Mouse (Mus musculus) intestine, embryonic 14.5 days (tissue): ENCODE results near the gene Yrdc. TPM values are rescaled to one million over a fixed set of nuclear protein-coding genes. Genes with fewer than 3 reads are reported as not detected.

ENCODE experiments used
- ATAC-seq: fragments of 200-750 bp; cut with Nextera tagmentation; replicated peaks from 2 replicates; pipeline ENCODE4 v1.8.0; 2017; ENCODE audit warnings: low read depth, moderate number of reproducible peaks, moderate TSS enrichment, moderate library complexity; ENCODE audit not compliant: low FRiP score, low TSS enrichment
- DNase-seq: peaks from one replicate; pipeline ENCODE4 v3.0.0-alpha.2; 2018; ENCODE audit warnings: low spot score
- H3K27ac ChIP-seq: fragments of 300-500 bp; sonication (generic); 2 replicates; pipeline ENCODE4 v1.5.1; 2014; ENCODE audit warnings: low read depth, mild to moderate bottlenecking, control low read depth
- H3K27me3 ChIP-seq: fragments of 300-500 bp; sonication (generic); replicated peaks from 2 replicates; pipeline ENCODE4 v1.6.1; 2014; ENCODE audit warnings: low read length, control low read depth; ENCODE audit not compliant: control insufficient read depth, insufficient read depth
- H3K36me3 ChIP-seq: fragments of 300-500 bp; sonication (generic); 2 replicates; pipeline ENCODE4 v1.6.1; 2014; ENCODE audit warnings: low read length, control low read depth; ENCODE audit not compliant: control insufficient read depth, insufficient read depth
- H3K4me1 ChIP-seq: fragments of 300-500 bp; sonication (generic); replicated peaks from 2 replicates; pipeline ENCODE4 v1.6.1; 2014; ENCODE audit warnings: low read length, control low read depth, mixed read lengths; ENCODE audit not compliant: control insufficient read depth, insufficient read depth
- H3K4me2 ChIP-seq: fragments of 300-500 bp; sonication (generic); 2 replicates; pipeline ENCODE4 v1.6.1; 2014; ENCODE audit warnings: low read length
- H3K4me3 ChIP-seq: fragments of 300-500 bp; sonication (generic); 2 replicates; pipeline ENCODE4 v1.5.1; 2014; ENCODE audit warnings: low read depth, low read length, control low read depth, mixed read lengths
- H3K9ac ChIP-seq: fragments of 300-500 bp; sonication (generic); 2 replicates; pipeline ENCODE4 v1.6.1; 2014; ENCODE audit warnings: mild to moderate bottlenecking, low read length
- H3K9me3 ChIP-seq: fragments of 300-500 bp; sonication (generic); 2 replicates; pipeline ENCODE4 v1.6.1; 2016; ENCODE audit warnings: low read length, control low read depth; ENCODE audit not compliant: control insufficient read depth
- WGBS: fragments of 180-500 bp; shearing (Covaris S2); extraction: QIAGEN DNeasy Blood & Tissue Kit; methylation state at CpG from one replicate; pipeline ENCODE4 v1.1.7; 2014; 5-methylcytosine and 5-hydroxymethylcytosine counted together
- polyA plus RNA-seq: library from polyadenylated mRNA; unstranded; fragments of >200 nt; fragmentation: Nextera tagmentation; extraction: Ambion mirVana; gene quantifications from 2 replicates; pipeline ENCODE4 v1.2.1, GENCODE M21; 2014

Yrdc gene
- polyA plus RNA-seq, 1 experiment from 2014 or later = 41.7 TPM

GRCm38 (mm10) chr4:124840998-124841397, 9.5 kb upstream of the Yrdc start:
- Histone ChIP-seq H3K4me1 (no peaks in the 10 kb centered on the region), H3K27me3 (no peaks in the 10 kb centered on the region), H3K27ac (no peak overlapping the region), H3K4me3 (no peak overlapping the region), H3K9ac (no peak overlapping the region), H3K9me3 (no peaks in the 10 kb centered on the region), H3K4me2 (no peak overlapping the region), H3K36me3 (peaks cover 60% of the 10 kb centered on the region)
- 94% methylated on average over 1 of the region's 1 CpGs for WGBS
- no peak for DNase-seq
- ATAC-seq = no peak

GRCm38 (mm10) chr4:124843493-124843892, 7.0 kb upstream of the Yrdc start:
- no peak overlapping the region for H3K4me2 ChIP-seq
- no peak overlapping the region for H3K4me3 ChIP-seq
- no peaks in the 10 kb centered on the region for H3K27me3 ChIP-seq
- ATAC-seq (0 out of 2 replicates have a peak, but pooled peaks have one; percentile 21), DNase-seq (no peak)
- H3K27ac ChIP-seq = no peak overlapping the region
- H3K9ac ChIP-seq = no peak overlapping the region
- 49% methylated on average over 11 of the region's 11 CpGs for WGBS
- no peaks in the 10 kb centered on the region for H3K4me1 ChIP-seq
- no peaks in the 10 kb centered on the region for H3K9me3 ChIP-seq
- peaks cover 48% of the 10 kb centered on the region for H3K36me3 ChIP-seq

GRCm38 (mm10) chr4:124847573-124847972, 2.9 kb upstream of the Yrdc start:
- Histone ChIP-seq H3K36me3 (peaks cover 22% of the 10 kb centered on the region), H3K27ac (no peak overlapping the region), H3K4me3 (no peak overlapping the region), H3K9me3 (no peaks in the 10 kb centered on the region), H3K4me1 (peaks cover 16% of the 10 kb centered on the region), H3K27me3 (no peaks in the 10 kb centered on the region), H3K4me2 (no peak overlapping the region), H3K9ac (no peak overlapping the region)
- WGBS = 14% methylated on average over 8 of the region's 8 CpGs
- DNase-seq = peak; percentile 91
- ATAC-seq = no peak

GRCm38 (mm10) chr4:124849631-124850260, 733 bp upstream of the Yrdc start:
- Histone ChIP-seq H3K9me3 (no peaks in the 10 kb centered on the region), H3K27me3 (no peaks in the 10 kb centered on the region), H3K27ac (peak overlapping the region; percentile 91), H3K4me2 (peak overlapping the region; percentile 69), H3K9ac (peak overlapping the region; percentile 88), H3K4me1 (peaks cover 16% of the 10 kb centered on the region), H3K4me3 (peak overlapping the region; percentile 90), H3K36me3 (peaks cover 19% of the 10 kb centered on the region)
- DNase-seq = no peak
- 3% methylated on average over 20 of the region's 24 CpGs for whole genome bisulfite sequencing
- peak; percentile 7 for ATAC-seq

- Histone ChIP-seq H3K4me1 (peaks cover 16% of the 10 kb centered on the region), H3K27me3 (no peaks in the 10 kb centered on the region), H3K27ac (peak within 1 kb of the TSS; percentile 91), H3K9ac (peak within 1 kb of the TSS; percentile 88), H3K4me2 (peak within 1 kb of the TSS; percentile 89), H3K36me3 (peaks cover 21% of the 10 kb centered on the region), H3K9me3 (no peaks in the 10 kb centered on the region), H3K4me3 (peak within 1 kb of the TSS; percentile 90)
- WGBS = under 1% methylated on average over 74 of the region's 75 CpGs
- ATAC-seq = peak; percentile 79
- DNase-seq = peak; percentile 74
Observed at GRCm38 (mm10) chr4:124850933-124851658, 617 bp downstream of the Yrdc start, which contains the start of gene 1110065P20Rik. 1110065P20Rik (minus strand) TSS chr4:124851196.

- H3K27ac ChIP-seq = no peak overlapping the region
- 95% methylated on average over 8 of the region's 8 CpGs for WGBS
- peaks cover 8% of the 10 kb centered on the region for H3K4me1 ChIP-seq
- DNase-seq = no peak
- no peak overlapping the region for H3K9ac ChIP-seq
- no peak overlapping the region for H3K4me2 ChIP-seq
- peaks cover 29% of the 10 kb centered on the region for H3K36me3 ChIP-seq
- ATAC-seq = no peak
- peaks cover 8% of the 10 kb centered on the region for H3K27me3 ChIP-seq
- H3K9me3 ChIP-seq = no peaks in the 10 kb centered on the region
- H3K4me3 ChIP-seq = no peak overlapping the region
Observed at GRCm38 (mm10) chr4:124856294-124856693, 5.8 kb downstream of the Yrdc start.

- H3K4me1 ChIP-seq = no peaks in the 10 kb centered on the region
- H3K36me3 ChIP-seq = peaks cover 29% of the 10 kb centered on the region
- H3K9ac ChIP-seq = no peak overlapping the region
- WGBS = 70% methylated on average over 5 of the region's 5 CpGs
- peaks cover 28% of the 10 kb centered on the region for H3K27me3 ChIP-seq
- H3K27ac ChIP-seq = no peak overlapping the region
- no peak overlapping the region for H3K4me3 ChIP-seq
- no peak overlapping the region for H3K4me2 ChIP-seq
- no peaks in the 10 kb centered on the region for H3K9me3 ChIP-seq
- no peak for DNase-seq
- no peak for ATAC-seq
Observed at GRCm38 (mm10) chr4:124858370-124858769, 7.9 kb downstream of the Yrdc start.

GRCm38 (mm10) chr4:124860446-124860845, 10.0 kb downstream of the Yrdc start:
- Histone ChIP-seq H3K27me3 (peaks cover 33% of the 10 kb centered on the region), H3K4me3 (no peak overlapping the region), H3K9ac (no peak overlapping the region), H3K4me1 (no peaks in the 10 kb centered on the region), H3K9me3 (no peaks in the 10 kb centered on the region), H3K36me3 (peaks cover 14% of the 10 kb centered on the region), H3K27ac (no peak overlapping the region), H3K4me2 (no peak overlapping the region)
- 0 out of 2 replicates have a peak, but pooled peaks have one; percentile 16 for ATAC-seq
- DNase-seq = peak; percentile 95
- 12% methylated on average over 7 of the region's 7 CpGs for WGBS
